15 mouse cellular contexts compared by ENCODE assay signal in the genomic region with DNA sequence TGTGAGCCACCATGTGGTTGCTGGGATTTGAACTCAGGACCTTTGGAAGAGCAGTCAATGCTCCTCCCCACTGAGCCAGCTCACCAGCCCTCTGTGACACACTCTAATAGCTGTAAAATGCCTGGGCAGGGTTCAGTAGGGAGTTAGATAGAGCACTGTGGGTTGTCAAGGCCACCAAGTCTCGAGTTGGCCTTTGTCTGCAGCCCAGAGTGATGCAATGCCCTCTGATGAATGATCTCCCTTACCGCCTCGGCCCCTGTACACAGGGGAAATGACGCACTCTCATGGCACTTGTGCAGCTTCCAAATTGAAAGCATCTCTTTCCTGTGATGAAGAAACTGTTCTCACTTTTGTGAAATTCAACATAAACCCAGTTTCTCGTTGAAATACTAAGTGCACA. TPM values are rescaled to one million over a fixed set of nuclear protein-coding genes. Genes with fewer than 3 reads are reported as not detected.
DNase-seq lines count a peak whose midpoint lies in the region; ATAC-seq lines count a peak whose summit lies in the region.
"Had no signal": no experiment of that assay in that cellular context is flagged by ENCODE, and none has a peak within 500 bp of the region (broad histone marks: within the 10 kb centered on the region; RNA-seq: fewer than 3 reads in every experiment).

No protein-coding gene starts in this region.

- peak; percentile 30 for DNase-seq in lung, postnatal 36 days
- no peak for DNase-seq in lung, postnatal 14 days
- peak; percentile 90 to 95 for DNase-seq in adrenal gland, adult (ENCODE audit: inconsistent age in 2 of 2, low spot score in 1 of 2)
- DNase-seq in adrenal gland, postnatal 36 days, result peak; percentile 83 to 87
- DNase-seq in heart, adult 8-10 months (ENCODE audit: low spot score), result no peak
- DNase-seq in kidney, postnatal 4 days, result no peak
- DNase-seq: cerebellum, adult 11 months; gastrocnemius, adult 2 months; heart, adult 11 months; kidney, postnatal 25 days; right cerebral cortex, postnatal 25 days; thymus, postnatal 36 days had no signal

- ATAC-seq in megakaryocyte, adult 5-6 weeks (ENCODE audit: poor library complexity, severe bottlenecking), result peak; percentile 80
- ATAC-seq: CD4-positive, CD25-positive, alpha-beta regulatory T cell, adult 4 months; forebrain, embryonic 16.5 days had no signal

RNA-seq across cellular contexts. Expression of gene Nde1, which starts 31.2 kb away (rescaled TPM):
- total RNA-seq in adrenal gland, postnatal 36 days (2021), result 10 to 100 TPM; 40.5 to 46.7 TPM
- total RNA-seq in megakaryocyte, adult 5-6 weeks (2015), result 41.4 and 42.3 TPM in 2 replicates
- 73.0 and 88.6 TPM in 2 replicates for total RNA-seq in megakaryocyte, adult 5-6 weeks (2017)
- total RNA-seq in heart, adult 8-10 months (2022), result 10 to 100 TPM; 28.2 to 30.3 (median 29.6) TPM

RNA-seq across cellular contexts. Expression of gene Marf1, which starts 31.3 kb away (rescaled TPM):
- 100 to 1,000 TPM; 110 to 152 TPM for total RNA-seq in adrenal gland, postnatal 36 days (2021)
- 41.1 and 46.4 TPM in 2 replicates for total RNA-seq in megakaryocyte, adult 5-6 weeks (2015)
- total RNA-seq in megakaryocyte, adult 5-6 weeks (2017), result 27.9 and 34.8 TPM in 2 replicates
- 10 to 100 TPM; 32.8 to 38.0 (median 35.4) TPM for total RNA-seq in heart, adult 8-10 months (2022)

Comparison
In these comparisons a context has a peak if more than half of its experiments do, and no peak if none do; other contexts are left out.
1. DNase-seq: peak in lung, postnatal 36 days (single experiment), adrenal gland, adult (2 of 2) and adrenal gland, postnatal 36 days (2 of 2); none in lung, postnatal 14 days (single experiment), heart, adult 8-10 months (single experiment) and kidney, postnatal 4 days (0 of 2).